Mouse (Mus musculus): ENCODE measurements around the gene Sde2.

- TF ChIP-seq FLI1 (IDR thresholded peaks at IDR 0.05; ENCODE audit: low read length) (no peak), GATA1 (IDR thresholded peaks at IDR 0.05; ENCODE audit: borderline replicate concordance, low read length) (no peak)
Observed at GRCm38 (mm10) chr1:180877466-180877865, 26.5 kb downstream of the Sde2 start.

Data from megakaryocyte, embryonic 14.5 days (primary cell).